Mouse (Mus musculus): ENCODE measurements at regions not wholly inside any gene's neighbourhood (a gene's known extent, or its start where the extent isn't known, plus 50 kb on each side); places are given as distances from the start of the nearest gene placed in this dataset.

DNA sequence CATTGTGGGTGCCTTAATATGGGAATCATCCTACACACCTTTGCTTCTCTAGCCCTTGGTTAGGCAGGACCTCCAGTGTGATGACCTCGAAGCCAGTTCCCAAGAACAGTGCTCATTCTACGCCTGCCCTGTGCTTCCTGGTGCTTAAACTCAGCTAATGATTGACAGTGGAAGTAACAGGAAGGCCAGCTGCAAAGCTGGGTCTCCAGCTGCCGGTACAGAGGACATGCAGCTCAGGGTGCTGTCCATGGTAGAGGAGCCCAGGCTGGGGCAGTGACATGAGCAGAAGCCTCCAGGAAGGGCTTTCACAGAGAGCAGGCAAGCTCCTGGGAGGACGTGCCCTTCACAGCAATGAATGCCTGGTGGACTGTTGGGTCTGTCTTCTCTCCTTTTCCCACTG lies 293.6 kb downstream of the 3100002H09Rik start:
- peak; percentile 48 for DNase-seq

DNA sequence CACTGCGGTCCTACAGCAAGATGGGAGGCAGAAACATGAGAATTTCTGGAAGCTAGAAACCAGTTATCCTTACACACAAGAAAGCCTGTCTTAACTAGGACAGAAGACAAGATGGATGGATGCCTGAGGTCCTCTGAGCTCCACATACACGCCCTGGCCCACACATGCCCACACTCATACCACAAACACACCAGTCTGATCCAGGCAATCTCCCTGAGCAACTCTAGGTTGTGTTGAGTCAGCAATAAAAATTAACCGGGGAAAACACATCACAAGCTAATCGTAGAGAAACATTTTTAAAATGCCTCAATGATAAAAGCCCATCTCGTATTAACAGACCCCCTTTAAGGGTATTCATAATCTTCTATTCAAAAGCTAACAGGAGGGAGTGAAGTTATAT lies 298.9 kb downstream of the 3100002H09Rik start:
- no peak for DNase-seq

- no peak for DNase-seq
Measured at GRCm38 (mm10) chr4:124310594-124310993, 300.0 kb downstream of the 3100002H09Rik start.

GRCm38 (mm10) chr4:124305871-124306555 lies 304.6 kb downstream of the 3100002H09Rik start:
- DNase-seq, result no peak

GRCm38 (mm10) chr4:124302950-124303349 lies 307.7 kb downstream of the 3100002H09Rik start:
- DNase-seq, result no peak

- no peak for DNase-seq
Measured at GRCm38 (mm10) chr4:124298667-124299437, 311.8 kb downstream of the 3100002H09Rik start.

DNA sequence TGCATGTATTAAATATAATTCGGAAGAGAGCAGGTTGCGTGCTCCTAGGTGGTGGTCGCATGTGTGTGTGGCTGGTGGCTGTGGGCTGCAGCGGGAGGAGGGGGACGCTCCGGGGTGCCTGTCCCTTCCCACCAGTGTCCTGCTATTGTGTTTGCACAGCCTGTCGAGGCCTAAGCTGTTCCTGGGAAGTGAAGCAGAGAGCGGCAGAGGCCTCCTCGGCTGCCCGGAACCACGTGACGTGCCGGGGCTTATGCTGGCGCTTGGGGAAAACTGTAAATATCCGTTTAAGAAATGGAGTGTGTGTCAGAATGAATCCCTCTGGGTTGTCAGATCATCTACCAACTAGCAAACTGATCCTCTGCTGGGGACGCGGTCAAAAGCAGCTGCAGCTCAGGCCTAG lies 318.3 kb downstream of the 3100002H09Rik start:
- no peak for DNase-seq

DNA sequence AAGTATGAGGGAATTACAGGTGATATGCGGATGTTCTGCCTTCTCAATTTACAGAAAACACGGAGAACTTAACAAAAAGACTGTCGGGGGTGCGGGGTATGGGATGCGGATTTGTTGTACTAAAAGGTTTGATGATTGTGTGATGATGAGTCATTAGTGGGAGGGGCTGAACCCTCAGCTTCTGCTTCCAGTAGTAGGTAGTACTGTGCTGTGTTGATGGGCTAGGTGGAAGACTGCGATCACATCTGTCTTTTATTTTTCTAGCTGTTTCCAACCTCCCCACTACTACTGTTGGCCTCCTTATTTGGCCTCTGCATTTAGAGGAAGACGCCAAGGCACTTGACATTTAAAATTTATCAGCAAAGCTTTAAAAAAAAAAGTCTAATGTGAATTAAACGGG lies 318.8 kb downstream of the 3100002H09Rik start:
- no peak for DNase-seq

- DNase-seq, result no peak
Measured at GRCm38 (mm10) chr4:124287471-124287870, 323.1 kb downstream of the 3100002H09Rik start.

- no peak for DNase-seq
Measured at GRCm38 (mm10) chr4:124278681-124279080, 331.9 kb downstream of the 3100002H09Rik start.

GRCm38 (mm10) chr4:124277456-124278181 lies 333.0 kb downstream of the 3100002H09Rik start:
- no peak for DNase-seq

GRCm38 (mm10) chr4:124276741-124277455 lies 333.7 kb downstream of the 3100002H09Rik start:
- no peak for DNase-seq

GRCm38 (mm10) chr4:124272002-124272401 lies 338.6 kb downstream of the 3100002H09Rik start:
- no peak for DNase-seq

GRCm38 (mm10) chr4:124268404-124268803 lies 342.2 kb downstream of the 3100002H09Rik start:
- DNase-seq, result peak; percentile 22

- no peak for DNase-seq
Measured at GRCm38 (mm10) chr4:124266573-124266972, 344.0 kb downstream of the 3100002H09Rik start.

DNA sequence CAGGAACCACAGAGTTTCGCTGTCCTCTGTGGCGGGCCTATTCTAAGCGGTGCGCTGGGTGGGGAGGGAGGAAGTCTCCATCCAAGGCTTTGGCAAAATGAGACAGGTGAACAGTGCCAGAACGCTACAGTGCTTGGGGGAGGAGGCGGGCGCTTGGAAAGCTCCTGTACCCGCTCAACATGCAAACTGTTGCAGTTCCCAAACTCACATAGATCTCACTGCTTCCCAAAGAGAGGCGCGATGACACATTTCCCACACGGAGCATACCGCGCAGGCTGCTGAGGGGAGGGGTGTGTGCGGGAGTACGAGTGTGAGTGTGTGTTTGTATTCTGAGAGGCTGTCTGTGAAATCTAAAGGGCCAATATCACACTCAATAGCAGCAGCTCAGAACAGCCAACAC lies 345.1 kb downstream of the 3100002H09Rik start:
- no peak for DNase-seq

- DNase-seq, result peak; percentile 24
Measured at GRCm38 (mm10) chr4:124257006-124257405, 339.2 kb upstream of the 4930535I16Rik start.

GRCm38 (mm10) chr4:124256515-124256914 lies 338.7 kb upstream of the 4930535I16Rik start:
- DNase-seq, result no peak

DNA sequence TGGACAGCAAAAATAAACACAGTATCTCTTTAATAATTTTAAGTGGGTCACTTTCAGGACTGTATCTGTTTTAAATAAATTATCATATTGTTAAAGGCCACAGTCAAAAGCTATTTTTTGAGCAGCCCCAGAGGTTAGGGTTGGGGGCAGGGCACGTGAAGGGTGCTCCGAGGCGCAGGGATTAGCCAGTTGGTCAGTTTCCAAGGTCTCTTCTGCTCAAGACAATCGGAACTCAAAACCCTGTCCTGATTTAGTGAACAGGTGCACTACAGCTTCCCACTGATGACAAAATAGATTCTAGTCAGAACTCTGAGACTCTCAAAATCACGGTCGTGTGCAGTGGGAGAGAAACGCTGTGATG lies 337.3 kb upstream of the 4930535I16Rik start:
- DNase-seq, result no peak

GRCm38 (mm10) chr4:124254446-124255182 lies 336.8 kb upstream of the 4930535I16Rik start:
- DNase-seq, result no peak

- no peak for DNase-seq
Measured at GRCm38 (mm10) chr4:124241600-124241999, 323.8 kb upstream of the 4930535I16Rik start.

- DNase-seq, result peak; percentile 48
Measured at GRCm38 (mm10) chr4:124236476-124236875, 318.7 kb upstream of the 4930535I16Rik start.
